Mouse (Mus musculus): ENCODE data around the gene Kbtbd4.

The Kbtbd4 gene

DNA sequence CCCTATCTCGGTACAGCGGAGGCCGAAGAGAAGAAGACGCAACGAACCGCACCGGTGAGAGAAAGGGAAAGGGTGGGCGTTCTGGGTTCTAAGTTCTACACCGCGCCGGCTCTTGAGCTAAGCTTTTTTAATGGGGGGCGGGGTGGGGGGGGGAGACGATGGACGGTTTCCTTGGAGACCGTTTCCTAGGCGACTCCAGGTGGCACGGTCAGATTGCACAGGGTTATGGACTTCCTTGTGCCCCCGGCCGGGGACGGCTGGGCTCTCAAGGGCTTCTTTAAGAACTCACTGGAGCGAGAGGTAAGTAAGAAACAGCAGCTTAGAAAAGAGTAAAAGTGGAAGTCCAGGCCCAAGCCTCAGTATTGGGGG, 300 bp downstream of the Kbtbd4 start:
- no peak for DNase-seq (ENCODE audit: low spot score in 2 of 2)

GRCm38 (mm10) chr2:90906721-90907120, 2.2 kb downstream of the Kbtbd4 start:
- DNase-seq (ENCODE audit: low spot score in 2 of 2), result no peak

DNA sequence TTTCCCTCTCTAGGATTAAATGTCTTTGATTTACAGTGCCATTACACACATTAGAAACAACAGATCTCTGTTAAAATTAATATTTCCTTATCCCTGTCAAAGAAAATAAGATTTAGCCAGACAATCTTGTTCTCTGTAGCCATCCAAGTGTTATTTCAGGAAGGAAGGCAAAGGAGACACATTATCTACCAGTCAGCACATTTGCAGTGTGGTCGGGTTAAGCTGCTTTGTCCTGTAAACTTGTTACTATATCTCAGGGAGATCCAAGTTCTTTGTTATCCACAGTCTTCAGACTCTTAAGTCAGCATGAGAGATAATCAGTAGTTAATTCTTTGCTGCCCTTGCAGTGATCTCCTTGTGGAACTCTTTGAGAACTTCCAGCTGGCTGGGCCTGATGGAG, 6.3 kb downstream of the Kbtbd4 start:
- DNase-seq (ENCODE audit: low spot score in 2 of 2), result no peak

DNA sequence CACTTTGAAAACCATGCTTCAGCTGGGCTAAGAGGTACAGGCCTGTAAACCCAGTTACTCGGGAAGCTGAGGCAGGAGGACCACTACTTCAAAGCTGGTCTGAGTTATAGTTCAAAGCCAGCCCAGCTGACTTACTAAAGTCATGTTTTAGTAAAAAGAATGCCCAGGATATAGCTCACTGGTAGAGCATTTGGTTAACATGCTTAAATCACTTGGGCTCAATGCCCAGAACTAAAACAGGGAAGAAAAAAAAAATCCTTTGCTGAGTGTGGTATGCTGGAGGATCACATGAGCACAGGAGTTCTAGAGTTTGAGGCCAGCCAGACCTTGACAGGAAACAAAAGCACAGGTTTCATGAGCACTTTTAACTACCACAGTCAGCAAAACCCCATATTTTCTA, 7.1 kb downstream of the Kbtbd4 start:
- no peak for DNase-seq (ENCODE audit: low spot score in 2 of 2)

DNA sequence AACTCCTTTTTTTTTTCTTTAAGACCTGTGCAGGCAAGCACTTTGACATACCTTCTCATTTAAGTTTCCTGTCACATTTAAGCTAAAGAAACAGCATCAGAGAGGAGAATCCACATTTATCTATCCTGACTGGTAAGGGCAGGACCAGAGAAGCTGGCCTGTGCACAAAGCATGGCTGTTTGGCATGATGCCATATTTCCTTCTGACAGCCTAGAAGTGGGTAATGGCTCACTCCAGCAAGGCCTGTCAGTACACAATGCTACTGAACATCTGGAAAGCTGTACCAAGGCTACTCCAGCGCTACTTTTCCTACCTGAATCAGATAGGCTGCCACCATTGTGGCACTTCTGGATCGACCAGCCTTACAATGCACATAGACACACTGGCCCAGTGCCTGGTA, 9.1 kb downstream of the Kbtbd4 start:
- no peak for DNase-seq (ENCODE audit: low spot score in 2 of 2)

DNA sequence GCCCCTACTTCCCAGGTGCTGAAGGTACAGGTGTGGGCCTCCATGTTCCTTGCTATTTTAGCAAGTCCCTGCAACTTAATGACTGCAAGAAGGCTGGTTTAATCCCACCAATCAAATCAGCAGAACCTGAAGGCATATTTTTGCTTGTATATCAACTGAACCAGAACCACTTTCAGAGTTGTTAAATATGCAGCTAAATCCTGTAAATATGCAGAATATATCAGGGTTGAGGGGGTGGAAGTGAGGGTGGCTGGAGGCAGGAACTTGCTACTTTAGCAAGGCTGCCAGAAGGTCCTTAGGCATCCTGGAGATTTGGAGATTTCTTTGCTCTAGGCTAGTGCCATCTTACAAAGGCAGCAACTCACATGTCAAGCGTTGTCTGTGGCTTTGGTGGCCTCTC, 11.0 kb downstream of the Kbtbd4 start:
- no peak for DNase-seq (ENCODE audit: low spot score in 2 of 2)

DNA sequence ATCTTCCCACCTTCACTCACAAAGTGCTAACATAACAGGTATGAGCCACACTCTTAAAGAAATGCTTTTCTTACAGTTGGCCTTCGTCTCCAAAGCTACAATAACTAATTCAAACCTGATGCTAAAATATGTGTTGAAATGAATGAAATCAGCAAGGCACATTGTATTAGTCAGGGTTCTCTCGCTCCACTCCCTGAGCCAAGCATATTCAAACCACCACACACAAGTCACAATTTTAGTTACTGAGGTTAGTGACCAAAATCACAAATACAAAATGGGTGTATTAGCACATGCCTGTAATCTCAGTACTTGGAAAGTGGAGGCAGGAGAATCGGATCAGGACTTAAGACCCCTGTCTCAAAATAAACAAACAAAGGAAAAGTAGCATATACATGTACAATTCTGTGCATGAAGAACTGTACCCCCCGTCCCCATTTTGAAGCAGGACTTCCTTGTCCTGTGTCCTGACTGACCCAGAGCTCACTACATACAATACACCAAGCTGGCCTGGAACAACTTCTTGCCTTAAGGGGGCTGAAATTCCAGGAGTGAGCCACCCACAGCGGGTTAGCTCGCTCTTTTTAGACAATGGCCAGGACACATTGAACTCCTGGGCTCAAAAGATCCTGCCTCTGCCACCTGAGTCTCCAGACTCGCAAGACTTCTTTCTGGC, 12.2 kb downstream of the Kbtbd4 start:
- DNase-seq (ENCODE audit: low spot score in 2 of 2), result no peak

- peak; percentile 23 to 47 for DNase-seq (ENCODE audit: low spot score in 2 of 2)
Measured at GRCm38 (mm10) chr2:90917233-90917998, 12.9 kb downstream of the Kbtbd4 start.

- DNase-seq (ENCODE audit: low spot score in 2 of 2), result no peak
Measured at GRCm38 (mm10) chr2:90917999-90918698, 13.6 kb downstream of the Kbtbd4 start.

- DNase-seq (ENCODE audit: low spot score in 2 of 2), result no peak
Measured at GRCm38 (mm10) chr2:90921178-90921577, 16.6 kb downstream of the Kbtbd4 start.

DNA sequence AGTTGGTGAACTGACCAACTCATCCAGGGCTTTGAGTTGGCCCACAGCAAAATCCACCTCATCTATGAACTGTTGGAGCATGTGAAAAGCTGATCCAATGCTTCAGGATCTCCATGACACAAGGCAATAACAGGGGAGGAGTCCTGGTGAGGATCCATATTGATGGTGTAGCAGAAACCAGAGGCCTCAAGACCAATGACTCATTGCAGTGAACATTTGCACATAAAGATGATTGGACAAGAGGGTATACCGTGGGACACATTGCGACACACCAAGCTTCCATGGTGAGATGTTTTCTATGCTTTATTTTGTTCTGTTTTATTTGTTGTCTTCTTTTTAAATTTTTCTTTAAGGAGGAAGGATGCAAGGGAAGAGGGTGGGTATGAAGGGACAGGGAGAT, 18.1 kb downstream of the Kbtbd4 start:
- DNase-seq (ENCODE audit: low spot score in 2 of 2), result no peak

DNA sequence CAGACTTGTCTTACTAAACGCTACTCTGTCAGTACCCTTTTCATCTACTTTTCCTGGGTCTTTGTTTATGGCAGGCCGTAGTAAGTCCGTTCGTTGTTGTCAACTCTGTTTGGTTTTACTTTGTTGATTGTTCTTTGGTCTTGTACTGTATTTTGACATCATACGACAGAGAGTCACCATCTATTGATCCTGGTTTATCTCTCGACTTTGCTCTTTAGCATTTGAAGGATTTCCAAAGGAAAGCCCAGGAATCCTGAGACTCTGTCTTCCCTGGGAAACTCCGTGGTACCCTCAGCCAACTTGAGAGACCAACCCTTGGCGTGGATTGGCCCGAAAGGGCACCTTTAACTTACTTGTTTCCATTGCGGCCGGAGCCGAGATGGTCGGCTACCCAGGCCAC, 24.0 kb downstream of the Kbtbd4 start:
- no peak for DNase-seq (ENCODE audit: low spot score in 2 of 2)

- DNase-seq (ENCODE audit: low spot score in 2 of 2), result no peak
Measured at GRCm38 (mm10) chr2:90931829-90932228, 27.3 kb downstream of the Kbtbd4 start.

DNA sequence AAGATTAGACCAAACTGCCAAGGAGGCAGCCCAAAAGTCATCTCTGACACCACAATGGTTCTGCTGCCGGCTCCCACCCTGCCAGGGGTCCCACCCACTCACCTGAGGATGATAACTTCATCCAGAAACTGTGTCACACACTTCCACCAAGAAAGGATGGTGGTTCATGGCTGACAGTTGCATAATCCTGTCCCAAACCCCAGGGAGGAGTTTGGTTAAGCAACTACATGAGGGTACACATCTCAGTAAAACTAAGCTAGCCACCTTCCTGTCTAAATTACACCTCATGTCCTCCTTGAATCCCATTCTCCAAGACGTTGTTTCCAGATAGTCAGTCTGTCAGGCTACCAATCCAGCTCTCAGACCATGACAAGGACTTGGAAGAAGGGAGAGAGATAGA, 27.7 kb downstream of the Kbtbd4 start:
- no peak for DNase-seq (ENCODE audit: low spot score in 2 of 2)

GRCm38 (mm10) chr2:90938362-90938761, 33.8 kb downstream of the Kbtbd4 start:
- no peak for DNase-seq (ENCODE audit: low spot score in 2 of 2)

DNA sequence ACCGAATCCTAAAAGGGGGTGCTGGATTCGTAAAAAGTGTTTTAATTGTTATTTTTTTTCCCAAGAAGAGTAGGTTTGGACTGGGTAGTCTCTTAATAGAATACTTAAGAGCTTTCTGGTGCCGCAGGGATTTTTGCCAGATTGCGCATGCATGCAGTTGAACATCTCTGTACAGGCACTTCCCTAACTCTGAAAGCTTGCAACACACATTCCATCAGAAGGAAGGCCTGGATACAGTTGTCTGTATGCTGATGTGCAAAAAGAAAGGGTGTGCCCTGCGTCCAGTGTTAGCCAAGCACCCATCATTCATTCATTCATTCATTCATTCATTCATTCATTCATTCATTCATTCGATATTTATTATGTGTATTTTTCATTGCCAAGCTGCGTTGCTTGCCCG, 35.2 kb downstream of the Kbtbd4 start:
- no peak for DNase-seq (ENCODE audit: low spot score in 2 of 2)

DNA sequence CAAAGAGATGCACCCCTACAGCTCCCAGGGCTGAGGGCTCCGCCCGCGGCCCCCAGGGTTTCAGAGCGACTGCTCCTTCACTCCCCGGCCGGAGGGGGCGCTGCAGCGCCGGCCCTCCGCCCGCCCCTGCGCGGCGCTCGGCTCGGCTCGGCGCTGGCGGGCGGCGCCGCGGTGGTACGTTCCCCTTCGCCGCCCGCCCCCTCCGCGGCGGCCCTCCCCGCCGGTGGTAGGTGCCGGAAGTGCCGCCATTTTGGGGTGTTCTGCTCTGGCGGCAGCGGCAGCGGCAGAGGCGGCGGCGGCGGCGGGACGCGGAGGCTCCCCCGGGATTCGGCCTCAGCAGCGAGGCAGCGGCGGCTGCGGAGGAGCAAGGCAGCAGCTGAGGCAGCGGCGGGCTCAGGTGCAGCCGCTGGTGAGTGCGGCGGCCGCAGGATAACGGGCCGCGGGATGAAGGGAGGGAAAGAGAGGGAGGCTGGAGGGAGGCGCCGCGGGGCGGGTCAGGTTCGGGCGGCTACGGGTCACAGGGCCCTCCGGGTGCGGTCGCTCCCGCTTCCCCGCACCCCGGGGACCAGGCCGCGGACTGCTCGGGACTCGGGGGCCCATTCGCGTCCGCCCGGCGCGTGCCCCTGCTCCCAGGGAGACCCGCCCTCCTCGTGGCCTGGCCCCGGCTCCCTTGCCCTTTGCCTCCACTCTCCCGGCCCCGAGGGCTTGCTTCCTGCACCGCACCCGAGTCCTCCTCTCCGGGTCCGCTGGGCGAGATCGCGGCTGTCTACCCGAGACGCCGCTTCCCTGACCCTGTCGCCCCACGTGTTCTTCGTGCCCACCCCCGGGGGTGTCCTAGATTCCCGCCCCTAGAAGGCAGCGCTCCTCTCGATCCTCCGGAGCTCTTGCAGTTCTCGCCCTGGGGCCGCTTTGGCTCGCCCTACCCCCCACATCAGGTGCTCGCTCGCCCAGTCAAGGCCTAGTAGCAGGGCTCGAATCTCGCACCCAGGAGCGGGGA, 36.0 kb downstream of the Kbtbd4 start, which contains the start of gene Celf1:
Celf1 (plus strand) TSS at position 150 of the 997 bp plus-strand sequence.
- peak; percentile 77 to 85 for DNase-seq (ENCODE audit: low spot score in 2 of 2)

DNA sequence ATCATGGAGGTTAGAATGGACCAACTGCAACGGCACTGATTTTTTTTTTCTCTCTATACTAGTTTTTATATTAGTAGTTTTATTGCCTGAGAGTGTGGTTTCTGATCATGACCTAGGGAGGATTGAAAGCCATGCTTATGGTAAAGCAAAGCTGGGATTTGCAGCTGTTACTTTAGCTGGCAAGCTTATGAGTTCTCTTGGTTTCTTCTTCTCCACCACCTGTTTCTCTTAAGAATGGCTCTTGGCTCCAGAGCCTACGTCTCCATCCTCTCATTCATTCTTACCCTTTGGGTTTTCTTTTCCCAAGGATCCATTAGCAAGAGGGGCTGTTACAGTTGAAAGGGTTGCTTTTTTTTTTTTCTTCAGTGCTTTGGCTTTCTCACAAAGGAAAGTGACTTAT, 37.2 kb downstream of the Kbtbd4 start:
- no peak for DNase-seq (ENCODE audit: low spot score in 2 of 2)

DNA sequence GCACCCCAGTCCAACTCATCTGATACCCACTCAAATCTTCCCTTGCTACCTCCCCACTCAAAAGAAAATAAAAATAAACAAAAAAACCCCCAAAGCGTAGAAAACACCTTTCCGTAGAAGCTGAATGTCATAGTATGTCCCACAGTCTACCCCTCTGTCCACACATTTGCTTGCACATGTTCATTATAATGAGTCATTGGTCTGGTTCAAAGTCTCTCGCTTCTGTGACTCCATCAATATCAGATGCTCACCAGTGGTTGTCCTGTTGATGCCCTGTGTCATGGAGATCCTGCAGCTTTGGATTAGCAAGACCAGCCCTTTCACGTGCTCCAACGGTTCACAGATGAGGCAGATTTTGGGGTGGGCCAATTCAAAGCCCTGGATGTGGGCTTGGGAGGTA, 45.6 kb downstream of the Kbtbd4 start:
- no peak for DNase-seq (ENCODE audit: low spot score in 2 of 2)

GRCm38 (mm10) chr2:90950582-90951194, 46.1 kb downstream of the Kbtbd4 start:
- DNase-seq (ENCODE audit: low spot score in 2 of 2), result no peak

DNA sequence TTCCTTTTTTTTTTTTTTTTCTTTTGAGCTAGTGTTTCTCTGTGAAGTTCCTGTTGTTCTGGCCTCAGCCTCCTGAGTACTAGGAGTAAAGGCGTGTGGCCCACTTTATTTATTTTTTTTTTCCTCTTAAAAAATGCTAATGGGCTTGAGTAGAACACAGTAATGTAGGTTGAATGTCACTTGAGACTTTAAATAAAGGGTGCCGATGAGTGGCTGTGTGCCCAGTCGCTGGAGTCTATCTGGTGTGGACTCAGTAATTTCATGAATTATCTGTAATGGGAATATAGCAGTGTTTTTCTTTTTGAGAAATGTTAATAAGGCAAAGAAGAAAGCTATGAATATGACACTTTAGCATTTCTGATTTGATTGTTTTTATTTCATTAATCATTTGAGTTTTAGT, 48.9 kb downstream of the Kbtbd4 start:
- no peak for DNase-seq (ENCODE audit: low spot score in 2 of 2)
